Mouse (Mus musculus) megakaryocyte, adult 5-6 weeks (primary cell): ENCODE data around the gene Wars. TPM values are rescaled to one million over a fixed set of nuclear protein-coding genes. Genes with fewer than 3 reads are reported as not detected.
"Not testable (repeated sequence)": the region's sequence is repeated elsewhere in the genome, so short reads cannot be mapped to it uniquely, and the experiment has no call there.

Source experiments
- ATAC-seq: 2 replicates; pipeline ENCODE4 v1.8.0; 2016; ENCODE audit warnings: mild to moderate bottlenecking, inconsistent platforms; ENCODE audit not compliant: poor library complexity, severe bottlenecking
- total RNA-seq, 2 experiments: library from RNA; stranded (forward) in 1 of 2; stranded (reverse) in 1 of 2; fragments of 153-499, 151-499 nt in 1 of 2; fragments of 221-1000, 200-1000 nt in 1 of 2; gene quantifications; 2 replicates each; pipeline versions ENCODE4 v1.2.3 to v1.2.4; 2015 to 2017

Gene Wars
- total RNA-seq, 2 experiments from 2014 or later: 20.0 to 51.9 TPM

DNA sequence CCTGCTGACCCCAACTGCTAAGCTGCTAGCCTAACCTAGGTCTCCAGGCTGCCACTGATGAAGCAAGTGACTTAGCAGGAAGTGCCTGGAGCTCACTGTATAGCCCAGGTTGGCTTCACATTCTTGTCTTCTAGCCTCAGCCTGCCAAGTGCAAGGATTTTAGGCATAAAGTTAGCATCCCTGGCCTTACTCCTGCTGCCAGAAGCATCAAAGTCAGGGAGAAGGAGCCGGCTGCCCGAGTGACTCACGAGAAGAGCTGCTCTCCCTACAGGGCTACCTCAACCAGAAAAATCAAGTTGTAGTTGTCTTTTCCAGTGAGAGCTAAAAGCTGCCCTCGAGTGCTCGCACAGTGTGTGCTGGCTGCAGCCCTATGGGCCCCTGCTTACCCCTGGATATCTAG lies 35.5 kb downstream of the Wars start:
- no peak for ATAC-seq

- ATAC-seq: no peak
Observed at GRCm38 (mm10) chr12:108857589-108858184, 36.3 kb downstream of the Wars start.

- ATAC-seq: no peak
Observed at GRCm38 (mm10) chr12:108857109-108857508, 36.9 kb downstream of the Wars start.

- ATAC-seq: no peak
Observed at GRCm38 (mm10) chr12:108856186-108856585, 37.8 kb downstream of the Wars start.

DNA sequence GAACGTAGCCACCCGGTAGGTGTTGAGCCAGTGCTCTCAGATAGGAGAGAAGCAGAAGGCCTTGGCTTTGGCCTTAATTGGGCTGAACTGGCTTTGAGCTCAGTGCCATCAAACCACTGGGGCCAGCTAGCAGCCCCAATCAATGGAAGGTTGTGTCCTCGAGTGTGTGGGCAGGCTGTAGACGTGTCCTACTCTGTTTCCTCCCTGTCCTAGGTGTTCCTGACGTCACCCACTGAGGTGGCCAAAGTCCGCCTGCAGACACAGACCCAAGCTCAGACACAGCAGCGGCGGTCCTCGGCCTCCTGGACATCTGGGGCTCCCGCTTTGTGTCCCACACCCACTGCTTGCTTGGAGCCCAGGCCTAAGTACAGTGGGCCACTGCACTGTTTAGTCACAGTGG lies 38.9 kb downstream of the Wars start:
- ATAC-seq: no peak

GRCm38 (mm10) chr12:108852822-108853221 lies 41.2 kb downstream of the Wars start:
- ATAC-seq: no peak

DNA sequence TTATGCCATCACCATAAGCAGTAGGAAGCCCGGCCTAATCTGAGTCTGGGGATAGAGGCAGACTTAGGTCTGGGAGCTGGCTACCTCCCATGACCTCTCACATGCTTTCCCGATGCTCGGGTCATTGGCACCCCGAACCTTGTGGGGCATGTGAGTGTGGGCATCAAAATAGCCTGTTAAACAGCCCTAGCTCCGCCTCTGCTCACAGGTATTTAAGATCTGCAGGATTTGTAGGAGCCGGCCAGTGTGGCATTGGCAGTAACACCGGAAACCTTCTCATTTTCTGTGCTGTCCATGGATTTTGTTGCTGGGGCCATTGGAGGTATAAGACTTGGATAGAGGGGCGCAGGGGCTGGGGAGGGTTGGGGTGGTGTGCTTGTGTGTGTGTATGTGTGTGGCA lies 43.1 kb downstream of the Wars start:
- ATAC-seq: no peak

GRCm38 (mm10) chr12:108850129-108850528 lies 43.8 kb downstream of the Wars start:
- ATAC-seq: no peak

DNA sequence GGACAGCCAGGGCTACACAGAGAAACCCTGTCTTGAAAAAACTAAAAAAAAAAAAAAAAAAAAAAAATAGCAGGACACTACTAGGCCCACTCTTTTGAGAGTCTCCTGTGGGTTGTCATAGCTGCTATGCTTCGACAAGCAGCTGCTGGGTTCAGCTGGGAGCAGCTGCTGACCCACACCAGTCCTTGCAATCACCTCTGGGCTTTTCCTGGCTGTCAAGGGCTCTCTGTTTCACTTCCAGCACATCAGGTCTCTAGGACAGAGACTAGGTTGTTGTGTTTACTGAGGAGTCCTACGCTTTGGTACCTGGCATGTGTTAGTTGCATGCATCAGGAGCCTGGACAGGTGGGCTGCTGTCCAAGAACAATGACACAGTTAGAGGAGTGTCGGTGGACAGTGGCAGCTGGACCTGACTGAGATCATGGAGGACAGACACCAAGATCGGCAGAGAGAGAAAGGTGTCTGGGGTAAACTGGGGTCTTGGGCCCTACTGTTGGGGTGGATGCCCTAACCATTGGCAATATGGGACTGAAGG lies 44.4 kb downstream of the Wars start:
- ATAC-seq: no peak

DNA sequence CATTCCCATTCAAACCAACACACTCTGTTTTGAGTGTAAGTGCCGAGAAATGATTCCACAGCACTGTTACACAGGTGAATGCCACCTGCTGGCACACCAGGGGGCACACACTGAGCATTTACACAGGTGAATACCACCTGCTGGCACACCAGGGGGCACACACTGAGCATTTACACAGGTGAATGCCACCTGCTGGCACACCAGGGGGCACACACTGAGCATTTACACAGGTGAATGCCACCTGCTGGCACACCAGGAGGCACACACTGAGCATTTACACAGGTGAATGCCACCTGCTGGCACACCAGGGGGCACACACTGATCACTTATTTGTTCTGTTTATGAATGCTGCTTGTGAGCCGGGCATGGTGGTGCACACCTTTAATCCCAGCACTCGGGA lies 45.9 kb downstream of the Wars start:
- not testable (repeated sequence) for ATAC-seq

- no peak for ATAC-seq
Observed at GRCm38 (mm10) chr12:108842663-108843062, 51.3 kb downstream of the Wars start.

DNA sequence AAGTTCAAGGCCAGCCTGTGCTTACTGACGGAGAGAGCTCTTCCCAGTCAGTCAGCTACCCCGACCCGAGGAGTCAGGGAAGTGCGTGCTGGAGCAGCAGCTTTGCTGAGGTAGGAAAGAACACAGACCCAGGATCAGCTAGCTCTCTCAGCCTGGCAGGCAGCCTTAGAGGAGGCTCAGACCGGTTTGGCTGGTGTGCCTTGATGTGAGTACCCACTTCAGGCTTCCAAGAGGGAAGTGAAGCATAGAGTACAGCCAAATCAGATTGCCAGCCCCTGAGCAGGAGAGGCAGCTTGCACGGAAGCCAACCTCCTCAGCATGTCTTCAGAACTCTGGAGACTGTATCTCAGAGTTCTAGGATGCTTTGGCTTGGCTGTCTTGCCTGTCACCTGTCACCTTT lies 52.8 kb downstream of the Wars start:
- no peak for ATAC-seq

- no peak for ATAC-seq
Observed at GRCm38 (mm10) chr12:108836722-108837121, 57.3 kb downstream of the Wars start.

DNA sequence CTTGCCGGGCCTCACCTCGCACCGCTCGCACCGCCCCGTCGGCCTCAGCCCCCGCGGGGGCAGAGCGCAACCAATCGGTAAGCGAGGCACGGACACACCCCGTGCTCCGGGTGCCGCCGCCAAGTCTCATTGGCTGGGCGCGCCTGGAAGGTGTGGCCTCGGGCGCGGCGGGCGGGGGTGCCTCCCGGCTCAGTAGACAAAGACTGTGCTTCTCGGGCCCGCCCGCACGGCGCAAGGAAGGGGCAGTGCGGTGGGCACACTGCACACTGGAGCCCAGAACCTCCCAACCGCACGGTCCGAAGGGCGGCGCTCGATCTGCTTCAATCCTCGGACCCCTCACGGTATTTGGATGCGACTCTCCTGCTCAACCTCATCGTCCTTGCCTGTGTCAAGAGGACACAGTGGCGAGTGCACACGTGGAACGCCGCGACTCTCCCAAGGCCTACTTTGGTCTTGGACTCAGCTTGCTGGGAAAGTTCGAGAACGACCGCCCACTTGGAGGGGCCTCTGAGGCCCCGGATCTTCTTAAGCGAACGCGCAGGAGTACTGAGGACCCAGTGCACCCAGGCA lies 58.0 kb downstream of the Wars start, which contains the start of the genes Slc25a29 and Slc25a47:
Gene Slc25a29, minus strand, starts transcription at position 44 of the 570 bp plus-strand sequence.
Gene Slc25a47, plus strand, starts transcription at position 207 of the 570 bp plus-strand sequence.
- peak; percentile 89 for ATAC-seq

- ATAC-seq: peak; percentile 4
Observed at GRCm38 (mm10) chr12:108835208-108835839, 58.6 kb downstream of the Wars start.

DNA sequence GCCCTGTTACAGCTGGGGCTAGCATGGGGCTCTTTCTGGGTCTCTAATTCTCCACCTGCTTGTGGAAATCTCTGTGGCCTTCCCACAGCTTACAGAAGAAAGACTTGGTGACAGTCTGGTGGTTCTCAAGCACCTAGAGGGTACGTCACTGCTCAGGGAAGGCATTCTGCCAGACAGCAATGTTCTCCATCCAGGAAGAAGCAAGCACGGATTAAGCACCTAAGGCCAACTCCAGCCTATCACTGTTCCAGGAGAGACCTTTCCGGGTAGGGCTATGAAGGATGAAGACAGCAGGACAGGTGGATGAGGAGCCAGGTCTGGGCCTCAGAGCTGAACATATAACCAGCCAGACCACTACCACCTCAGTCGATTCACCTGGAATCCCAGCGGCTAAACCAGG lies 59.2 kb downstream of the Wars start:
- ATAC-seq: no peak

- no peak for ATAC-seq
Observed at GRCm38 (mm10) chr12:108834337-108834736, 59.6 kb downstream of the Wars start.

DNA sequence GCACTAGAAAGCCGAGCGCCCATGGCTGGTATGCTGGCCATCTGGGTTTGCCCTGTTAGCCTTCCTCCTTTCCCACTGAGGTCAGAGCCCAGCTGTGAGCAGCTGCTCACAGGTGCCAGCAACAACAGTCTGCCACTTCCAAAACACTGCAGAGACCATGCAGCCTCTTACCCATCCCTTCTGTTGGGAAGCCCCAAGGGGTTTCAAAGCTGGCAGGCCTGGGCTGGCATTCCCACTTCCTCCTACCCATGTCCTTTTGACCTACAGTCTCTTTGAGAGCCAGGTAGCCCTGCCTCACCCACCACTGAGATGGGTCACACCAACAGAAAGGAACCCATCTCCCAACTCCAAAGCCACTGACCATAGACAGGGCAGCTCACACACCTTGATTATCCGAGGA lies 60.6 kb downstream of the Wars start:
- no peak for ATAC-seq

DNA sequence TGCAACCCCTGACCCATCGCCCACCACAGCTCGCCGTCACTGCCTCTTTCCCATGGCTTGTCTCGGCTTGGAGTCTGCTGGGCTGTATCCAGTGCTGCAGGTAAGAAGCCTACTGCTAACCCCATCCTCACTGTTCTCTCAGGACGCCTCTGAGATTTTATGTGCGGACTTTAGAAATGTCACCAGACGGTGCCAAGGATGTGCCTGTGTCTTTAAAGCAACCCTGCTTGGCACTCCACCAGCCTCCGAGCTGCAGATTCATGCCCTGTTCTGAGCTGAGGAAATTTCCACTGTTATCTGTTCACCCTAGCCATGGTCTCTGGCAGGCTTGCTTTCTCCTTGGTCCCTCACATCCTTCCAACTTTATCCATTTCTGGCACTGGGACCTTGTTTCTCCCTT lies 61.1 kb downstream of the Wars start:
- ATAC-seq: no peak

- ATAC-seq: peak; percentile 43
Observed at GRCm38 (mm10) chr12:108831966-108832643, 61.9 kb downstream of the Wars start.

DNA sequence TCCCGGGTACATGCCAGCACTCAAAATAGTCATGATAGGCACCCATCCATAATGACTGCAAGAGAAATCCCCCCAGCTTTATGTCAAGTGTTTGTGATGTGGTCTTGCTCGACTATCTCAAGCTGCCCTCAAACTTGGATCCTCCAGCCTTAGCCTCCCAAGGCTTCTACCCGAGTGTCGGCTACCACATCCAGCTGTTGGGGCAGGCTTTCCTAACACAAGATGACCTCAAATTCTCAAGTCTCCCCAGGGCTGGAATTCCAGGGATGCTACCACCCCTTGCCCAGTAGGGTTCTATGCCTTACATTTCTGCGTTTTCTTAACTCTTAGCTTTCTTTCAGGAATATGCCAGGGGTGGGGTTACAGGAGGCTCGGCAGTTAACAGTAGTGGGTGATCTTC lies 63.6 kb downstream of the Wars start:
- ATAC-seq: no peak

GRCm38 (mm10) chr12:108829636-108830035 lies 64.3 kb downstream of the Wars start:
- no peak for ATAC-seq
